ENCODE assay signal across 8 mouse cellular contexts in genomic region chr2:115852615-115853014, GRCm38 (mm10).
DNase-seq lines count a peak whose midpoint lies in the region; ATAC-seq and TF ChIP-seq lines count a peak whose summit lies in the region.

No protein-coding gene starts in this region.

- DNase-seq in right cerebral cortex, postnatal 14 days: peak; percentile 66
- DNase-seq in right cerebral cortex, adult 18-20 months: no peak
- DNase-seq in forebrain, embryonic 11.5 days (ENCODE audit: low spot score): peak; percentile 78
- peak; percentile 58 for DNase-seq in left cerebral cortex, postnatal 4 days
- DNase-seq in gastrocnemius, adult 2 months: no peak
- DNase-seq in cerebellum, adult 9-11 months: no peak

- H3K36me3 ChIP-seq in forebrain, embryonic 11.5 days (ENCODE audit: control insufficient read depth, insufficient read depth, low read length): no peaks in the 10 kb centered on the region
- H3K36me3 ChIP-seq in hindbrain, embryonic 13.5 days: no peaks in the 10 kb centered on the region
- no peaks in the 10 kb centered on the region for H3K36me3 ChIP-seq in neural tube, embryonic 13.5 days

- peak overlapping the region; percentile 15 for H3K4me3 ChIP-seq in forebrain, embryonic 11.5 days (ENCODE audit: low read depth, low read length)
- H3K4me3 ChIP-seq in hindbrain, embryonic 13.5 days: peak overlapping the region; percentile 32
- H3K4me3 ChIP-seq in neural tube, embryonic 13.5 days: peak overlapping the region; percentile 29
- H3K4me3 ChIP-seq in gastrocnemius, adult 2 months: no peak overlapping the region; the same call in 1 of the 2 replicates

- no peaks in the 10 kb centered on the region for H3K9me3 ChIP-seq in forebrain, embryonic 11.5 days (ENCODE audit: control insufficient read depth, low read length)
- no peaks in the 10 kb centered on the region for H3K9me3 ChIP-seq in hindbrain, embryonic 13.5 days
- H3K9me3 ChIP-seq in neural tube, embryonic 13.5 days: no peaks in the 10 kb centered on the region

- H3K27me3 ChIP-seq in forebrain, embryonic 11.5 days (ENCODE audit: control insufficient read depth, insufficient read depth, low read length): peaks cover 30% of the 10 kb centered on the region
- peaks cover 33% of the 10 kb centered on the region; the same call in 1 of the 2 replicates for H3K27me3 ChIP-seq in hindbrain, embryonic 13.5 days
- H3K27me3 ChIP-seq in neural tube, embryonic 13.5 days: peaks cover 38% of the 10 kb centered on the region

- 1% methylated on average over 22 of the region's 22 CpGs for WGBS in forebrain, embryonic 11.5 days
- WGBS in hindbrain, embryonic 13.5 days: 1% methylated on average over 22 of the region's 22 CpGs
- WGBS in neural tube, embryonic 13.5 days: 1% methylated on average over 22 of the region's 22 CpGs

- H3K9ac ChIP-seq in forebrain, embryonic 11.5 days (ENCODE audit: low read length): peak overlapping the region; percentile 27; the same call in 1 of the 2 replicates
- peak overlapping the region; percentile 63 for H3K9ac ChIP-seq in hindbrain, embryonic 13.5 days
- peak overlapping the region; percentile 56 for H3K9ac ChIP-seq in neural tube, embryonic 13.5 days

- intact Hi-C loops in left cerebral cortex, postnatal 4 days (cut with DNase I): loop anchor here (10.0 kb wide), 1 partner anchor 998 kb away; no protein-coding TSS in a partner anchor
- intact Hi-C loops in gastrocnemius, adult 2 months (cut with DNase I): loop anchor here (10.0 kb wide), 2 partner anchors 252 to 338 kb away; no protein-coding TSS in a partner anchor

- peaks cover 13% of the 10 kb centered on the region; the same call in 1 of the 2 replicates for H3K4me1 ChIP-seq in forebrain, embryonic 11.5 days (replicated peaks; ENCODE audit: control insufficient read depth, insufficient read depth, low read length)
- peaks cover 45% of the 10 kb centered on the region for H3K4me1 ChIP-seq in hindbrain, embryonic 13.5 days (replicated peaks)
- H3K4me1 ChIP-seq in neural tube, embryonic 13.5 days (replicated peaks): peaks cover 52% of the 10 kb centered on the region

- peak; percentile 58 for ATAC-seq in forebrain, embryonic 11.5 days (replicated peaks; ENCODE audit: low FRiP score)
- peak; percentile 61 for ATAC-seq in hindbrain, embryonic 13.5 days (ENCODE audit: low FRiP score)
- ATAC-seq in neural tube, embryonic 13.5 days (ENCODE audit: low read depth): peak; percentile 49

- no peak for TF ChIP-seq CTCF in gastrocnemius, adult 2 months (IDR thresholded peaks at IDR 0.05)

- H3K4me2 ChIP-seq in forebrain, embryonic 11.5 days (ENCODE audit: low read depth, low read length, severe bottlenecking): peak overlapping the region; percentile 51
- peak overlapping the region; percentile 57 for H3K4me2 ChIP-seq in hindbrain, embryonic 13.5 days
- H3K4me2 ChIP-seq in neural tube, embryonic 13.5 days: peak overlapping the region; percentile 58

- no peak overlapping the region for H3K27ac ChIP-seq in forebrain, embryonic 11.5 days (ENCODE audit: low read depth, low read length)
- H3K27ac ChIP-seq in hindbrain, embryonic 13.5 days: peak overlapping the region; percentile 88
- H3K27ac ChIP-seq in neural tube, embryonic 13.5 days (replicated peaks): peak overlapping the region; percentile 29; the same call in 1 of the 2 replicates
- no peak overlapping the region for H3K27ac ChIP-seq in gastrocnemius, adult 2 months

Comparison
In these comparisons a context has a peak if more than half of its experiments do, and no peak if none do; other contexts are left out.
1. DNase-seq: peak in right cerebral cortex, postnatal 14 days (single experiment), forebrain, embryonic 11.5 days (single experiment) and left cerebral cortex, postnatal 4 days (single experiment); none in right cerebral cortex, adult 18-20 months (single experiment), gastrocnemius, adult 2 months (single experiment) and cerebellum, adult 9-11 months (single experiment).
2. H3K27ac ChIP-seq: peak in hindbrain, embryonic 13.5 days (single experiment) and neural tube, embryonic 13.5 days (single experiment); none in forebrain, embryonic 11.5 days (single experiment) and gastrocnemius, adult 2 months (single experiment).
3. Peak in every context shown above with its lines, with median percentiles within 50 percentile points of each other: ATAC-seq, H3K4me2 ChIP-seq and H3K9ac ChIP-seq.